Mouse (Mus musculus): ENCODE data around the gene Sept5.
A peak's percentile ranks its signal among the peaks of the same experiment; 100 is the strongest.

Gene Sept5

DNA sequence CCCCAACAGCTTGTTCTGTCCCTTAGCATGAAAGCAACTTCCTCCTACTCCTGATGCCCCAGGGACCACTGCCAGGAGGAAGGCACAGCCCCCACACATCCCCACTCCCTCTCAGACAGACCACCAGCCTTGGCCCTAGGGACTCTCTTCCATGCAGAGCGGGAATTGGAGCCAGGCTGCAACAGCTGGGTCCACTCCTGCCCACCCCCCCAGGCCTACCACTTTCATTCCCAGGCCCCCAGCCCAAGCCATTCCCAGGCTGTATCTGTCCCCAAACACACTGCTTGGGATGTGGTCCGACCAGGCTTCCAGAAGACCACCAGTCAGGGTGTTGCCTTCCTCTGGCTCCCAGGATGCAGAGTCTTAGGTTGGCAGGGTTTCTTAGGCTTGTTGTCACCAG lies 20.7 kb downstream of the Sept5 start:
- no peak for DNase-seq

DNA sequence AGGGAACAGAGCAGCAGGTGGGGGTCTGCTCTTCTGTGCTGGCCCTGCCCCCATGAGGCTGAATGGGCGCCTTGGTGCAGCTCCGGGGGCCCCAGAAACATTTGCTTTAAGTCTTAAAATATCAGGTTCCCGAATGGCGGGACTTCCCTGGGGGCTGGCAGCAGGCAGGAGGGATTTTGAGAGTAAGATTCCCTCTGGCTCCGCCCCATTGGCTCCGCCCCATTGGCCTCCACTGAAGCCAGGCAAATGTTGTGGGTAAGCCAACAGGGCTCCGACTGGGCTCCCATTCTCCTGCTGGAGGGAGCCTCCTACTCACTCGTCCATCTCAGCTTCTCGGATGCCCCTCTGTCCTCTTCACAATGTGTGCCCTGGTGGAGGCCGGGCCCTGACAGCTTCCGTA lies 21.5 kb downstream of the Sept5 start:
- no peak for DNase-seq

DNA sequence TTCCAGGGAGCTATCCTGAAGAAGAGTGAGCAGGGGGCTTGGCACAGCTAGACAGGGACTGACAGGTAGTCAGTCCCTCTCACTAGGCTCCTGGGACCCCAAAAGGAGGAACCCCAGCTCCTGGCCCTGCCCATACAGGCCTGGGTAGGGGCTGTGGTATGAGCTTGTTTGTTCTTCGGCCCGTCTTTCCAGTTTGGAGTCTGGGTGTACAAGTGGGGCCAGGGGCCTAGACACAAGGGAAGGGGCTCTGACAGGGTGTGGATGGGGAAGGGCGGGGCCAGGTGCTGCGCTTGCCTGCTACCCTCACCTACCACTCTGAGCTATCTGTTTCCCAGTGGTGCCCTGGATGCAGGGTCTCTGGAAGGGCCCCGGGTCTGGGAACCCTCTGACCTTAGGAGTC lies 24.0 kb downstream of the Sept5 start:
- no peak for DNase-seq

DNA sequence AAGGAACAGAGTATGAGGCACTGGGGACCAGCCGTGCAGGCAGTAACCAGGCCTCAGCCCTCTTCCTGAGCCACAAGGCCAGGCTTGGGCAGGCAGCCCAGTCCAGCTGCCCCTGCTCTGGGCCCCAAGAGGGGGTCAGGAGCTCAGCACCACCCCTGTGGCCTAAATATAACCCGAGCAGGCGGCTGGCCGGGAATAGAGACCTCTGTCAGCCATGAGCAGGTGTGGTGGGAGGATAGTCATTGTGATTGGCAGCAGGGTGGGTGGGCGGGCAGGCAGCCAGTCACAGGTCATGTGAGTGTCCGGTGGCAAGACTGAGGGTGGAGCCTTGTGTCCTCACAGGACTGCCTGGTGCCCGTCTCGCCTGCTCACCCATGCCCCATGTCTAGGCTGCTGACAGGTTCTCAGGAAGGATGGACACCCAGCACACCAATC lies 25.5 kb downstream of the Sept5 start:
- DNase-seq: peak; percentile 21 to 38

DNA sequence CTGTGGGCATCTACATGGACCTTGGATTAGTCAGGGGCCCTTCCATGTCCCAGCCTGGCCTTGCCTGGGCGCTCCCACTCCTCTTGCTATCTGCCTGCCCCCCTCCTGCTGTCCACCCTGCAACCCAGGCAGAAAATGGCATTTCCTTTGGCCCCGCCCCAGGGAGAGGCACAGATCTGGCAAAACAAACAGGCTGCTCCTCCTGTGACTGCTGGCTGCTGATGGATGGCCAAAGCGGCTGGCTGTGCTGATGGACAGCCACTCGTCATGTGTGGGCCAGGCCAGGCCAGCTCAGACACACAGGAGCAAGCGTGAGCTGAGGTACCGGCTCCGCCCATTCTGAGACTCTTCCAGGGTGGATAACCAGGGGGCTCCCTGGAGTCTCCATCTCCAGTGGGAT lies 28.3 kb downstream of the Sept5 start:
- no peak for DNase-seq

DNA sequence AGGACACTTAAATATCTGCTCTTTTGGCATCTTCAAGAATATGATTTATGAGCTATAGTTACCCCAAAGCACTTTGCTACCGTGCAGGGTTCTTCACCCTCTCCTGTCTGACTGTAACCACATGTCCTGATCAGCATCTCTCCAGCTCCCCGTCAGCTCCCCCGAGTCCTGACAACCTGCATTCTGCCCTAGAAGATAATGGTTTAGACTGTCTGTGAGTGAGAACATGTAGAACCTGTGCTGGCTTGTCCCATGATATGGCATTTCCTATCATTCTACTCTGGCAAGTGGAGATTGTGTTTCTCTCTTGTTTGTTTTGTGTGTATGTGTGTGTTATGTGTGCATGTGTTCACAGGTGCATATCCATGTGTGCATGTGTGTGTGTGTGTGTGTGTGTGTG lies 31.7 kb downstream of the Sept5 start:
- DNase-seq: no peak

DNA sequence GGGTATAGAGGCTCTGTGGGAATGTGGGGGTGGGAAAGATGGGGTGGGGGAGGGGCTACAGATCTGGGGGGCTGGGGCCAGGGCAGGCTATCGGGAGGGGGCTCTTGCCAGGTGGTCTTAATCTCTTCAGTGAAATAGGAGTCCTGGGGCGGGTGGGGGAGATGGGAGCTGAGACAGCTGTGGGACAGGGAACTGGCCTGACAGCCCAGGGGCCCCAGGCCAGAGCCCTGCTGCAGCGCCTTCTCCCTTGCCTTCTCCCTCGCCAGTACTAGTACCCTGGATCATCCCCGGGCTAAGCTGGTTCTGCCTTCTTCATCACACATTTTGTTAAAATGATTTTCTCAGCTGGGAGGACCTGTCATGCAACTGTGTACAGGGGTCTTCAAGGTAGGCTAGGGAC lies 33.5 kb downstream of the Sept5 start:
- DNase-seq: no peak

DNA sequence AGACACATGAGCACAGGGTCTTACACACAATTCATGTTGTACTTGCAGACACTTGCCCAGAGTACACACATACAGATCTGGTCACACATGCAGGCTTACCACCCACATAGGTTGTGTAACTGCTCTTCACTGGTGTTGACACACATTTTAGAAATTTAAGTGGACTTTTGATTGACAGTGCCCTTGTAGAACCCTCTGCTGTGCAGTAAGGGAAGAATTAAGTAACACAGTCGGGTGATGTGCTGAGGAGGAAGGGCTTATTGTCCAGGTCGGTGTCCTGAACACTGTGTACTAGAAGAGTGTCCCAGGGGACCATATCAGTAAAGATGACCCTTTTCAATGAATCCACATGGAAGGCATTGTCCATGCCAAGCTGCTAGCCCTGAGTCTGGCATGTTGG lies 35.8 kb downstream of the Sept5 start:
- no peak for DNase-seq

DNA sequence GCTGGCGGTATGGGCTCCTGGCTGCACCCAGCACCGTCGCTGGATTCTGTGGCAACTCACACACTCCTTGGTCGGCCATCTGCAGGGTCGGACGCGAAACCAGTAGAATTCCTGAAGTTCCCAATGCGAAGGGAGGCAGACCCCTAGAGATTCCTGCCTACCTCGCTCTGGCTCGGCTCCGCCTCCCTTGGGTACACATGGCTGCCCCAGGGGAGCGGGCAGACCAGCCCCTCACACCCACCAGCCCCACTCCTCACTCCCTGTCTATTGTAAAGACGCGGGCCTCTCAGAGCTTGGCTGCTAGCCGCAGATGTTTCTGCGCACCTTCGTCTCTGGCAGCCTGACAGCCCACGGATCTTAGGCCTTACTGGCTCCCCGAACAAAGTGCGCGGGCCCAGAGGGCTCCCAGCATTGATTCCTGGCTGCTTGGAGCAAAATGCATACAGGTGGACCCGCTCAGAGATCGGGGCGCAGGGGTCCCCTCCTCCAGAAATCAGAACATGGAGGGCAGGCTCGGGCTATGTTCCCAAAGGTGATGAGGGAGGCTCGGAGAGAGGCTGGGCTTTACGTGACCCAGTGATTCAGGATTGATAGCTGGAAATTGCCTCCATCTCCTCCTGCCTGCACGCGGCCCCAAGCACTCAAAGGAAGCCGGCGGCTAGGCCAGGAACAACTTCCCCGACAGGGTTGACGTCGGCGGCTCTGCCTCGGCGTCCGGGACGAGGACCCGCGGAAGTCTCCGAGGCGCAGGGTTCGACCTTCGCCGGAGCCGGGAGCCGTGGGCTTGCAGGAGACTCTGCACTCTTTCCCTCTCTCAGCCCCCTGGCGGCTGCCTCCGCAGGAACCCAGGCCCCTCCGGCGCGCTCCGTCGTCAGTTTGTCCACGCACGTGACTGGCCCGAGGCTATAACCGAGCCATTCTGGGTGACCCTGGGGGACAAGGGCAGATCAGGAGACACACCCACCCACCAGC lies 38.4 kb downstream of the Sept5 start:
- DNase-seq: no peak

DNA sequence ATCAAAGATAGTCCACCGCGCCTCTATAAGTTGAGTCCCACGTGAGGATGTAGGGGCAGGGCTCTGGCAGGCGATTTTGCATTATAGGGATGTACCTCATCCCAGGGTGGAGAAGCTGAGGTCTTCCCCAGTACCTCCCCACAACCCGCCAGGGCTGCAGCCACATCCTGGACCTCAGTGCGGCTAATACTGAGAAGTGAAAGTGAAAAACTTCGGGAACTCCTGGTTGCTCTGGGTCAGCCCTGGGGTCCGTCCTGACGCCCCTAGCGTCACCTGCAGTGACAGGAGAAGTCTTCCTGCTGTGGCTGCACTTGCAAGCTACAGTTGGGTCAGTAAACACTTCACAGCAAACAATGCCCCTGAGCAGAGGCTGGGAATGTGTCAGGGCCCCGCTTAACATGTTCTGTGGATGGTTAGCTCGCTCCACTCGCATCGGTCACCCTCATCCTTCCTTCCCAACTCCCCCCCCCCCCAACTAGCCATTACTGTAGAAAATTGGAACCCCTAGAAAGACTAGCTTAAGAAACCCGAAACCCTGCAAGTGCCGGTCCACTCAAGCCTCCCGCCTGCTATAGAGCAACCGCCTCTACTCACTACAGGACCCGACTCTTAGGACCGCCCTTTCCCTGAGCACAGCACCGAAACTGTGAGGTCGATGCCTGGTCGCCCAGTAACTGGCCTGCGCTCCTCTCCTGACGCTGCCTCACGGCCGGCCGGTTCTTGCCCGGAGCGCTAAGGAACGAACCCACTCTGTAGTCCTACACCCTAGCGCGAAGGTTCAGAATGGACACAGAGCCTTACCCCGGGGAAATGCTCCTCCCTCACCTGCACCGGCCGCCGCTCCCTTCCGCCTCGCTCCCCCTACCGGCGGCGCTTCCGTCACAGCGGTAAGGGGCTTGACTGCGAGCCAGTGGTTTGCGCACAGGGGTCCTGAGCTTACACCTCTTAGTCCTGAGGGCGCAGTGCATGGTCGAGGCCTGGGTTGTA lies 39.7 kb downstream of the Sept5 start, which contains the start of gene Tbx1:
TSS of gene Tbx1 (minus strand) at position 868 of the 987 bp plus-strand sequence.
- peak in 1 of 2 experiments; percentile 18 for DNase-seq

DNA sequence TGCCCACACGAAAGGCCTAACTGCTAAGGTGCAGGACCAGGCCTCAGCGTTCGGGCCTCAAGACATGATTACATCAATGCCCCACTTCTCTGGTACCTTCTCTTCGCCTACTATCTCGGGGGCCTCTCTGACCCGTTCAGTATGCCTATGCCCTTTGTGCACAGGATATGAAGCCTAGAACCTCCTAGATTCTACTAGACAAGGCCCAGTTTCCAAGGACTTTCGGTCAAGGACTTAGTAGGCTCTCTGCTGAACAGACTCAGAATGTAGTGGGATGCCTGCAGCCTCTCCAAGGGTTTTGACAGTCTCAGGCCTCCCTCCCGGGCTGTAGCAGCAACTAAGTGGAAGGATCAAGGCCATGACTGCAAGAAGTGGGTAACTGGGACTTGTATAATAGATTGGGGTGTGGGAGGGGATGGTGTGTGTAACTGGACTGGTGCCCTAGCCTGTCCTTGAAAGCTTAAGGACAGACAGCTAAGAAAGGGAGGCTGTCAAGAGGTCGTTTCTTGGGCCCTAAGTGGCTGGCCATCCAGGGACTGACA lies 40.6 kb downstream of the Sept5 start:
- DNase-seq: no peak

DNA sequence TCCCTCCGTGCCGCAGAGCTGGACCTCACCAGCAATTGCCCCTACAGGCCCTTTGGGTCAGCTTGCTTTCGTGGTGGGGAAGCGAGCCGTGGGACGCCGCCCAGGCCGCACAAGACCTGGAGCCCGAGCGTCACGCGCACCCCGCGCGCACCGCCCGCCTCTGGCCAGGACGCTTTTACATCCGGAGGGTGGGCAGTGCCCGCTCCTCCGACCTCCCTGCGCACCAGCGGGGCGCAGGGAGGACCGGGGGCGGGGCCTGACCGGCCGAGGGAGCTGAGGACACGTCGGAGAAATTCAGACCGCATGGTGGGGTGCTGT lies 41.1 kb downstream of the Sept5 start:
- no peak for DNase-seq

DNA sequence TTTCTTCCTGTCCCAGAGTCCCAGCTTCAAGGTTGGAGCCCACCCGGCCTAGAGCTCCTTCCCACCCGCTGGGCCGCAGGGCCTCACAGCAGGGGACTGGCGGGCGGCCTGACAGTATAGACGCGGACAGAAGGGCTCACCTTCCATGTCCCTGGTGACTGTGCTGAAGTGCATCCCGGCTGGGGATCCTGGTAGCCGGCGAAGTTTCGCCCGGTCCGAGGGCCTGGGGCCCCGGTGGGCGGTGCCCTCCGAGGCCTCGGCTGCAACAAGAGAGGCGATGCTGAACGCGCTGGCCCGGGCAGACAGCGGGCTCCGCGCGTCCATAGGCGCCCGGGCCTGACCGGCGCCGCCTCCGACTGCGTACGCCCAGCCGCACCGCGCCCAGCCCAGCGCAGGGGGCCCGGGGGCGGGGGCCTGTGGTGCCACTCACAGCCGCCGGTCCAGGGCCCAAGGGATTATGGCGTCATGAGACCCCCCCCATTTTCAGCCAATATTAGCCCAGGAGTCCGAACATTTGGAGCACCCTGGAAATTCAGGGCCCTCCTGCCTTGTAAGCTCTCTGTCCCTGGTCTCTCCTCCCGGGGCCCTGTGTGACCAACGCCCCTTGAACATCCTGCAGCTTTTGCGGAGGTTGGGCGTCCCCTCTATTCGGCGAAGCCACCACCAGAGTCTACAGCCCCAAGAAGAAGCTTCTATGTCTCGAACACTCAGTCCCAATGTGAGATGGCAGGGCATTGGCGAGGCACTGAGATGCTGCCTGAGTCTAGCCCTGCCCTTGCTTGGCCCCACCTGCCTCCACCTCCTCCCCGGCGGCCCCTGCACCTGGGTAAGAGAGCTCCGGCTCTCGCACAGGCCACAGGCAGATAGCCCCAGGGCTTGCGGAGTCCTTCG lies 41.7 kb downstream of the Sept5 start:
- DNase-seq: no peak

DNA sequence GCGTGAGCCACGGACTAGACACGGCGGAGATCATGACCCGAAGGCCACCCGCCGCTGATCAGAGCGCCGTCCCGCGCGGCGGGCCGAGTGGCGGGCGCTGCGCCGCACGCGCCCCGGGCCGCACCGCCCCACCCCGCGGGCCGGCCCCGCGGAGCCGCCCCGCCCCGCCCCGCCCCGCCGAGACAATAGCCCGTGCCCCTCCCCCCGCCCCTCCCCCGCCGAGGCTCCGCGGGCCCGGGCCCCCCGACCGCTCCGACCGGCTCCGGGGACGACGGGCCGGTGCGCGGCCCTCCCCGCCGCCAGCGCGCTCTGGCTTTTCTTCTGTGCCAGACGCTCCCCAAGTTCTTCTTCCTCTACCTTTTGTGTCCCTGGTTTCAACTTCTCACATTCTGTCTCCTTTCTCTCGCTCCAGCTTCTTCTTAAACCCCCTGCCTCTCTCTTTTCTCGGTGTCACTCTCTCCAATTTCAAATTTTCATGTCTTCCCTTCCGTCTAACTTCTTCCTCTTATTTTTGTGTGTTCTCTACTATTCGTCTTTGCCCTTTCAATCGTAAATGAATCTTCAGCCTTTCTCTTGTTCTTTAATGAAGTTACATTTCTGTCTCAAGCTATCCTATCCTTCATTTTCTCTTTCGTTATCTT lies 42.7 kb downstream of the Sept5 start:
- no peak for DNase-seq

DNA sequence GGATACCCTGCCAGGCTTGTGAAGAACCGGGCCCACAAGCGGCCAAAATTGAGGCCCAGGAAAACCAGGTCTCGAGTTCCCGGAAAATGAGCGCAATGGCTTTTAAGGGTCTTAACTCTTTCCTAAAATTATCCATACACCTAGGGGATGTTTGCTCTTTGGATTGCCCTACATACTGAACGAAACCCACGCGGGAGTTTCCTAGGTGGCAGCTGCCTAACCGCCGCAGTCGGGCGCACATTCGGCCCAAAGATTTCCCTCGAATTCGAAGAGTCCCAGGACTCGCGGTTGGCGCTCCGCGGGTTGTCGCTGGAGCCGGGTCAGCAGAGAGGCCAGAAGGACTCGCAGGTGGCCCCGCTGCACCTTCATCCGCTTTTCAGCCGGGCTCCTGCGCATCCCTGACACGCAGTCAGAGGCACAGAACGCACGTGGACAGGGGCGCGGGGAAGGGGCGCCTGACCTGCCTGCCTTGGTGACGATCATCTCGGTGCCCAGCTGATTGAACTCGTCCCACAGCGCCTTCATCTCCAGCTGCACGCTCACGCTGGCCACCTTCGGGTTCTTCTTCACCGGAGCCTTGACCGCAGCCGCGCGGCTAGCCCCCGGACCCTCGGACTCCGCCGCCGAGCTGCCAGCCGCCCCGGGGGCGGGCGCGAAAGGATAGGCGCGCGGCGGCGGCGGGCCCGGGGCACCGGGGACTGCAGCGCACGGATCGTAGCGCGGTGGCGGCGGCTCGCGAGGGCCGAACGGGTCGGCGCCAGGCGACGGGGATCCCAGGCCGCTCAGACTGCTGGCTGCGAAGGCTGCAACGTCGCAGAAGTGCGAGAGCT lies 43.5 kb downstream of the Sept5 start:
- no peak for DNase-seq

DNA sequence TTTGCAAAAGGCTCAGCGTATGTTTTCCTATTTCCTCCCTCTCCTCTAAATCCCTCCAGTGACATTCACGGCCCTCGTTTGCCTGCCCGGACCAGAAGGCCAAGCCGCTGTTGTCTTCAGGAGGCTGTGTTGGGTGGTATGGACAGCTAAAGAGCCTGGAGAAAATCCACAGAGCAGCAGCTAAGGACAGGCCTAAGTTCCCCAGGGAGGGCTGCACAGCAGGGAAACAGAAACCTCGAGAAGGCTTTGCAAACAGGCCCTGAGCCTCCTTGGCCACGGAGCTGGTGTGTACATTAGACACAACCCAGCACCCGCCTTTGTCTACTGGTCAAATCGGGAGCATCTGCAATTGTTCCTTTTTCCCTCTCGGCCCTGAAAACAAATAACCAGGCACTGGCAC lies 44.1 kb downstream of the Sept5 start:
- DNase-seq: no peak

DNA sequence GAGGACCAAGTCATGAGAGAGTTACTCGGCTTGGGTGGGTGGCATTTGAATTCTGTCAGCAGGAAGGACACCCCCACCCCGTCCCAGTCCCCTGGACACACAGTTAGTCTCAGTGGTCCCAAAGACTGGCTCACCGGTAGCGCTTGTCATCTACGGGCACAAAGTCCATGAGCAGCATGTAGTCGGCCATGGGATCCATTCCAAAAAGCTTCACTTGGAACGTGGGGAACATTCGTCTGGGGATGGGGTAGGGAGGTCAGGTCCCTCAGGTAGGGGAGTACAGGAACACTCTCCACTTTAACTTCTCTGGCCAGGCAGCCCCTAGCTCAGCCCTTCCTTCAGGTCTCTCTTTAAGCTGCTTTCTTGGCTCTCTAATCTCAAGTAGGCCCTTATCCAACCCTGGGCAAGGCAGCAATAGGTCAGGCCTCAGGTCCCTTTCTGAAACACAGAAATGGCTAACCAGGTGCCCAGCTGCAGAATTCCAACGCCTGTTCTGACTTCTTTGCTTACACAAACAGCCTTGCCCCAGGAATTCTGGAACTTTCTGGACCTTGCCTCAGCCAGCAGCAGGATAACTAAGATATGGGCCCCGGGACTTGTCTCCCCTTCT lies 44.7 kb downstream of the Sept5 start:
- DNase-seq: no peak

DNA sequence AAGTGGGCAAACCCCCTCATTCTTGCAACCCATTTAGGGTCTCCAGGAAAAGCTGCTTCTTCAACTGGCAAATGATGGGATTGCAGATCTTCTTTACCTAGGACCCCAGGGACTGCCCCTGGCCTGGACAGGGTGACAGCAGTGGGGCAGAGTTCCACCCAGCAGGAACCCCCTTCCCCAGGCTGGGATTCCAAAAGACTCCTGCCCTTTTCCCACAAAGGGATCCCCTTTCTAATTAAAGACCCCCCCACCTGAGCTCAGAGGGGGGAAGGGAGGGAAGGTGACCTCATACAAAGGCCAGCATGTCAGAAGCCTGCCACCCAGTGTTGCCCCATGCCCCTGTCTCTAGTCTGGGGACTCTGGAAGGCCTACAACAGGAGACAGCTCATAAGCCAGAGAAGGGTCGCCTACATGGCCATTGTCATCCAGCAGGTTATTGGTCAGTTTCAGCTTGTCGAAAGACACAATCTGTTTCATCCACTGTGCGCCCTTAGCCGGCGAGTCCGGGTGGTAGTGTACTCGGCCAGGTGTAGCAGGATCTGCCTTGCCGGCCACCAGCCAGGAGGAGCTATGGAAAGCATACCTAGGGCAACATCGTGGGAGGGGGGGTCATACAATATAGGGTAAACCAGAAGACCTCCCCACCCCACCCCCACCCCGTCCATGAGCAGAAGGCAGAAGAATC lies 45.9 kb downstream of the Sept5 start:
- DNase-seq: no peak

DNA sequence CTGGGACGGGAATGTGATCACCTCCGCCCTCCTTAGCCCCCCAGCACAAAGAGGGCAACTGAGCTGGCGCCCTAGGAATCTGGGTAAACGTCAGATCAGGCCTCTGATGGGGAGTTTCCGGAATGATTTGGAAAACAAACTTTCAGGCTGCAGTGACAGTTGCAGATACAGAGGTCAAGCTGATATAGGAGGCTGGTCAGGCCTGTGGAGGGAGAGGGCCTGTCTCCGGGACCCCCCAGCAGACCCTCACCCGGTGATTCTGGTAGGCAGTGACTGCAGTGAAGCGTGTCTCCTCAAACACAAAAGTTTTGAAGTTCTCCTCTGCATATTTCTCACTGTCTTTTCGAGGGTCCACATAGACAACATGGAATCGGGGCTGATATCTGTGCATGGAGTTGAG lies 46.6 kb downstream of the Sept5 start:
- no peak for DNase-seq
